Mouse (Mus musculus) left cerebral cortex, postnatal 4 days (tissue): ENCODE measurements around the gene Try4. TPM values are rescaled to one million over a fixed set of nuclear protein-coding genes. Genes with fewer than 3 reads are reported as not detected.
"Not testable (repeated sequence)": the region's sequence is repeated elsewhere in the genome, so short reads cannot be mapped to it uniquely, and the experiment has no call there.

Experiments
- DNase-seq: peaks from one replicate; pipeline ENCODE4 v3.0.0-alpha.2; 2022
- intact Hi-C: fragments of 180-260 bp; cut with DNase I; formaldehyde crosslinking; loops from one replicate; pipeline ENCODE4 v1.15.1; 2025
- total RNA-seq, 2 experiments: library from RNA; stranded (reverse); gene quantifications; 2 replicates each; pipeline ENCODE4 v1.2.3; 2021

Gene Try4
- total RNA-seq = not detected

DNA sequence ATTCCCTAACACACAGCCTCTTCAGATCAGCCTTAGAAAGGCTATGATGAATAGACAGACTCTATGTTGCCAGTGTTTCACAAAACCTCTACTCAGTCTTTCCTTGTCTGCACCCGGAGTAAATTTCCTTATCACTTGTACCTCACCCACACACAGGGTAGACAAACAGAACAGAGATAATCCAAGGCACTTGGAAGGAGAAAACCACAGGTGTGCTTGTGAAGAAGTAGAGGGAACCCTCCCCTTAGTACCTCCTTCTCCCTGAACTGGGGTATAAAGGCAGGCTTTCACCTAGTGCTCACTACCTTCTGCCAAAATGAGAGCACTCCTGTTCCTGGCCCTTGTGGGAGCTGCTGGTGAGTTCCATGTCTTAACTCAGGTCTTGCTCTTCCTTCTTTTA lies at the start of gene Try4:
TSS of gene Try4 (plus strand) at position 301 of the 400 bp plus-strand sequence.
- intact Hi-C loops = no loop called here
- DNase-seq = no peak

DNA sequence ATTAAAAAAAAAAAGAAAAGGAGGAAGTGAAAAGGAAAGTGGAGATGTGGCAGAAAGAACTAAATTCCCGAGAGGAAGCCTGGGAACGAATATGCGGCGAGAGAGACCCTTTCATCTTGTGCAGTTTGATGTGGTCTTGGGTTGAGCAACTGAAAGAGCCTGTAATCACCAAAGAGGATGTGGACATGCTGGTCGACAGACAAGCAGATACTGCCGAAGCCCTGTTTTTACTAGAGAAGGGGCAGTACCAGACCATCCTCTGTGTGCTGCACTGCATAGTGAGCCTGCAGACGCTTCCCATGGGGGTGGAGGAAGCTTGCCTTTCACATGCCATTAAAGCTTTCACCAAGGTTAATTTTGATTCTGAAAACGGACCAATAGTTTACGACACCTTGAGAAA lies 48.8 kb upstream of the Try4 start:
- intact Hi-C loops, DNase-seq: not testable (repeated sequence)

GRCm38 (mm10) chr6:41256424-41256823 lies 45.6 kb upstream of the Try4 start:
- no peak for DNase-seq

DNA sequence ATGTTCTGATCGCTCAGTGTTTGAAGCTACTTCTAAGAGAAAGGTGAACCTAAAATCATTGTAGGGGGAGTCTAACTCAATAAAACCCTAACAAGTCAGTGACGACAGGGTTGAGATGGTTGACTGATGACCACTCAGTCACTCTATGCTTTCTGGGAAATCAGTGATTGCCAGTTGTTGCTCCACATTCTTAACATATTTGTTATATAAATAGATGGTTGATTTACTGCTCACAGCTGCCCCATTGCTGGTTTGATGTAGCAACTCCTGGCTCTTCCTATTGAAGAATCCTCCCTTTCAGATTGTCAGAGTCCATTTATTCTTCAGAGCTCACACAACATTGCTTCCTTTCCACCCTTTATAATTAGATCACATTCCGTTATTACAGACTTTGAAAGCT lies 44.6 kb upstream of the Try4 start:
- intact Hi-C loops = no loop called here
- no peak for DNase-seq

More at GRCm38 (mm10) chr6:41256424-41256823, 45.6 kb upstream of the Try4 start:
- intact Hi-C loops = no loop called here

DNA sequence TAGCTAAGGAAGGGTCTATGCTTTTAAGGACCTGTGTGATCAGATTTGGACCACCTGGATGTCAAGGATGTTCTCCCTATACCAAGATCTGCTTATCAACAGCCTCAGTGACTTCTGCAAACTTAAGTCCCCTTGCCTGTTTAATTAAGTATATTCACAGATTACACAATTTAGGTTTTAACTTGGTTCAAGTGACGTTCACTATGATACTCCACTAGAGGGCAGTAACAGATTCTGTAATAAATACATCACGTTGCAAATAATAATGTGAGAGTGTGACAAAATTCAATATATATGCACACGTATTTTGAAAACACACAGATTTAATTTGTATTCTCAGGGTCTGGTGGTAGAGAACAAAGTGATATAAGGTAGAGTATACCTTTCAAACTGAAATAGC lies 39.3 kb upstream of the Try4 start:
- DNase-seq = no peak

GRCm38 (mm10) chr6:41266140-41266539 lies 35.9 kb upstream of the Try4 start:
- intact Hi-C loops = no loop called here
- DNase-seq = no peak

More for the DNA sequence above, 39.3 kb upstream of the Try4 start:
- intact Hi-C loops = loop anchor here (5.0 kb wide), 1 partner anchor 290 kb away; no protein-coding TSS in a partner anchor

- no peak for DNase-seq
- intact Hi-C loops = no loop called here
Measured at GRCm38 (mm10) chr6:41298255-41298654, 3.8 kb upstream of the Try4 start.

DNA sequence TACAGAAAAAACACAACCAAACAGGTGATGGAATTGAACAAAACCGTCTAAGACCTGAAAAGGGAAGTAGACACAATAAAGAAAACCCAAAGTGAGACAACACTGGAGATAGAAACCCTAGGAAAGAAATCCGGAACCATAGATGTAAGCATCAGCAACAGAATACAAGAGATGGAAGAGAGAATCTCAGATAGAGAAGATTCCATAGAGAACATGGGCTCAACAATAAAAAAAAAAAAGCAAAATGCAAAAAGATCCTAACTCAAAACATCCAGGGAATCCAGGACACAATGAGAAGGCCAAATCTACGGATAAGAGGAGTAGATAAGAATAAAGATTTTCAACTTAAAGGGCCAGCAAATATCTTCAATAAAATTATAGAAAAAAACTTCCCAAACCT lies 14.7 kb downstream of the Try4 start, which contains the start of gene Try5:
TSS of gene Try5 (minus strand) at position 101 of the 400 bp plus-strand sequence.
- intact Hi-C loops, DNase-seq: not testable (repeated sequence)

DNA sequence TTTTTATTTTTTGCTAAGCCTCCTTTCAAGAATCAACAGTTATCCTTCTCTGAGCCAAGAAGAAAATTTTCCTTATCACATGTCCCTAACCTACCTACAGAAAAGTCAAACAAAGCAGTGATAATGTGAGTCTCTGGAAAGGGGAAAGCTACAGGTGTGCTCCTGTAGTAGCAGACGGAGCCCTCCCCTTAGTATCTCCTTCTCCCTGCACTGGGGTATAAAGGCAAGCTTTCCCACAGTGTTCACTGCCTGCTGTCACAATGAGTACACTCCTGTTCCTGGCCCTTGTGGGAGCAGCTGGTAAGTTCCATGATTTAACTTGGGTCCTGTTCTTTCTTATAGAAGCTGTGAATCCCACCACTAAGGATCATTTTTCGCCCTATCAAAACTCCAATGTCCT lies 51.9 kb downstream of the Try4 start, which contains the start of gene Try10:
TSS of gene Try10 (plus strand) at position 174 of the 400 bp plus-strand sequence.
- intact Hi-C loops = no loop called here
- DNase-seq = no peak

Other genes with a start within 250 kb of the Try4 start
- under 1 TPM in 1 of 2 experiments, not detected in 1; 0.46 TPM for gene Try5, start 14.6 kb downstream of the Try4 start, total RNA-seq
- gene Try10, start 51.8 kb downstream of the Try4 start, total RNA-seq = not detected
- gene Prss3, start 75.4 kb downstream of the Try4 start, total RNA-seq = not detected
- not detected for gene Gm5771, start 90.1 kb downstream of the Try4 start, total RNA-seq
- gene Gm10334, start 143.9 kb downstream of the Try4 start, total RNA-seq = not detected
- gene Prss1, start 156.7 kb downstream of the Try4 start, total RNA-seq = not detected
- gene Prss2, start 219.5 kb downstream of the Try4 start, total RNA-seq = not detected